Mouse (Mus musculus): ENCODE measurements around the gene 4930402H24Rik.

The 4930402H24Rik gene

GRCm38 (mm10) chr2:130728906-130729585 lies 177.2 kb downstream of the 4930402H24Rik start:
- no peak for DNase-seq

GRCm38 (mm10) chr2:130727752-130728151 lies 178.5 kb downstream of the 4930402H24Rik start:
- no peak for DNase-seq

GRCm38 (mm10) chr2:130724369-130724768 lies 181.8 kb downstream of the 4930402H24Rik start:
- DNase-seq = no peak

GRCm38 (mm10) chr2:130717951-130718350 lies 188.3 kb downstream of the 4930402H24Rik start:
- DNase-seq = no peak

DNA sequence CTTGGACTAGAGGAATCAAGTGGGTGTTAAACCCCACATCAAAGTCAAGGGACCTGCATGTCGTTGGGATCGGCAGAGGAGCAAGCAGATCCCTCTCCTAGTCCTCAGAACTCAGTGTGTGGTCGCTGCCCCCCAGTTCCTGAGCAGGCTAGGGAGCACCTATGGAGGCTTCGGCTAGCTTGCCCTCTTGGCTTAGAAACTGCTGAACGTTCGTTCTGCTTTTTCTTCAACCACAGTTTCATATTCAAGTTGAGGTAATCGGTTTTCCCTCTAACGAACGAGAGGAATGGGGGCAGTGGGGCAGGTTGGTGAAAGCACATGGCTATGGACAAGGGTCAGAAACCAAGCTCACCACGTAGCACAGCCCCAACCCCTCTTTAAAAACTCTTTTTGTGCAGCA lies 199.1 kb downstream of the 4930402H24Rik start:
- no peak for DNase-seq

DNA sequence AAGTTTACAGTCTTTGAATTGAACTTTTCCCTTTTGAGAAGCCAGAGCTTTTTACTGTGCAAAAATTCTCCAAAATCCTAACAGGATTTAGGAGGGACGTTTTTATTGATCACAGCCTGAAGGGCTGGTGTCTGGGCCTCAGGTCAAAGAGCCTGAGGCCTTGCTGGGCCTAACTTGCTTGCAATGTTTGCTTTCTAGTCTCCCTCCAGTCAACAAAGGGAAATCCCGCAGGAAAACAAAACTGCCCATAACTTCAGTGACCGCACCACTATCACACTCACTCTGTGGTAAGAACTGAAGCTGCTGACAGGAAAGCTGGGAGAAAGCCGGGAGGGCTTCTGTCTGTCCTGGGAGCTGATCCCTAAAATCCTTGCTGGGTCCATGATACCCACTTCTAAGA lies 199.6 kb downstream of the 4930402H24Rik start:
- DNase-seq = no peak

- DNase-seq = no peak
Observed at GRCm38 (mm10) chr2:130705178-130705577, 201.0 kb downstream of the 4930402H24Rik start.

GRCm38 (mm10) chr2:130704040-130705001 lies 201.9 kb downstream of the 4930402H24Rik start:
- DNase-seq = no peak

DNA sequence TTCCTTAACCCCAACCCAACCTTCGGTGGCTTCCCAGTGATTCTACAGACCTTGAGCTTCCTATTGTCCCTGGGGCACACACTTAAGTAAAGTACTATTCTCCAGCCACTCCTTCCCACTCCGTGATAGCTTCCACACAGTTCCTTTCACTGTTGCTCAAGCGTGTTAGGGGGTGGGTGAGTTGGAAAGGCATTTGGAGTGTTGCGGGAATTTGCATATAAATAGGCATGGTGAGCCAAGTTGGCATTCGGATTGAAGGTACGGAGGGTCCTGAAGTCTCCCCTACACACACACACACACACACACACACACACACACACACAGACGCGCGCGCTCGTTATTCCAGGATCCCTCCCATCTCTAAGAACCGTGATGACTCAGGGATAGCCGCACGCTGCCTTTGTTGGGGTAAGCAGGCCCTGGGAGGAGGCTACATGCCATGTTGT lies 208.4 kb downstream of the 4930402H24Rik start:
- DNase-seq = peak; percentile 44

DNA sequence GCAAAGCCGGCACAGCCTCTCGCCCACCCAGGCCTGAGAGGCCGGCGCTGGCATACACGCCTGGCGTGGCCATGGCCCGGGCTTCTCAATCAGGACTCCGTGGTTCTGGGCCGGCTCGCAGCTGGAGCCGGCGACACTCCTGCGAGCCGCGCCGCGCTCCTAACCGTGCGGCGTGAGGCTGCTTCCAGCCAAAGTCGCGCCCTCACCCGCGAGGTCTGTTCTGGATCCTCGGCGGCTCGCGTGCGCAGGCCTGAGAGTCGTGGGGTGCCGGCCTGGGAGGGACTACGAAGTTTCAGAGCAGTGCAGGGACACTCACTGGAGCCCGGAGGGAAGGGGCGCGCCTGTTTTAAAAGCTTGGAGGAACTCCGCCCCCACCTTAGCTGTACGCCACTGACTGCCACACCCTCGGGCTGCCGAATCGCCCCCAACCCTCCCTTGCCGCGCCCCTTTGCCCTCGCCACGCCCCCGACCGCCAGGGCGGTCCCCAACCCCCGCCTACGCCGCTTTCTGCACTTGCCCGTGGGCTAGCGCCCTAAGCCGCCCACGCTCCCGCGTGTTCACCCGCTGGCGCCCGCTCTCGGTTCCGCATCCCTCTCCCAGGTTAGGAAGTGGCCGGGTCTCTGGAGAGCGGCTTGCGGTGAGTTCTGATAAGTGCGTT lies 208.9 kb downstream of the 4930402H24Rik start, which contains the start of gene Slc4a11:
Slc4a11 (minus strand) TSS at position 367 of the 658 bp plus-strand sequence.
- DNase-seq = no peak

GRCm38 (mm10) chr2:130696700-130697152 lies 209.5 kb downstream of the 4930402H24Rik start:
- DNase-seq = peak; percentile 24

DNA sequence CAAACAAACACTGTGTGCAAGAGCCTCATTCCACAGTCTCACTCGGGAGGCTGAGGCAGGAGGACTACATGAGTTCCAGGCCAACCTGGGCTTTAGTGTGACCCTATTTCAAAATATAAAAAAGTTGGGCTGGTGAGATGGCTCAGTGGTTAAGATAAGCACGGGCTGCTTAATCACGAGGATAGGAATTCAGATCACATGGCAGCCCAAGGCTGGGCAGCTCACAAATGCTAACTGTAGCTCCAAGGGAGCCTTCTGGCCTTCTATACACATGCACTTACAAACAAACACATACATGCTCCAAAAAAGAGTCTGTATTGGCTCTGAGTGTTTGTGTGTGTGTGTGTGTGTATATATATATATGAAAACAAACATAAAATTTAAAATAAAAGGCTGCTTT lies 212.6 kb downstream of the 4930402H24Rik start:
- DNase-seq = no peak

DNA sequence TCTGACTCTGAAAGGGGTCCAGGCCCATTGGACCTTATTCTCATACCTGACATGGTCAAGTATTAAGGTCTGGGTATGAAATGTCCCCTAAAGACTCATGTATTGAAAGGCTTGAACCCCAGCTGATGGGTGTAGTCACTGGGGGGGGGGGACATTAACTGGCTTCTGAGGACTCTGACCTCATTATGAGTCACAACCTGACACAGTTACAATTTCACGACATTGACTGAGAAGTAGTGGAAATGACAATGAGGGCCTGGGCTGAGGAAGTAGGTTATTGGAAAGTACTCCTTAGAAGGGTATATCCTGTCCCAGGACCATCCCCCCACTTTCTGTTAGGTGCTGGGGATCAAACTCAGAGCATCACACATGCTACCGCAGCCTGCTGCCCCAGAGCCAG lies 217.2 kb downstream of the 4930402H24Rik start:
- DNase-seq = no peak

- DNase-seq = no peak
Observed at GRCm38 (mm10) chr2:130685426-130685825, 220.8 kb downstream of the 4930402H24Rik start.

- no peak for DNase-seq
Observed at GRCm38 (mm10) chr2:130681531-130681930, 224.7 kb downstream of the 4930402H24Rik start.

DNA sequence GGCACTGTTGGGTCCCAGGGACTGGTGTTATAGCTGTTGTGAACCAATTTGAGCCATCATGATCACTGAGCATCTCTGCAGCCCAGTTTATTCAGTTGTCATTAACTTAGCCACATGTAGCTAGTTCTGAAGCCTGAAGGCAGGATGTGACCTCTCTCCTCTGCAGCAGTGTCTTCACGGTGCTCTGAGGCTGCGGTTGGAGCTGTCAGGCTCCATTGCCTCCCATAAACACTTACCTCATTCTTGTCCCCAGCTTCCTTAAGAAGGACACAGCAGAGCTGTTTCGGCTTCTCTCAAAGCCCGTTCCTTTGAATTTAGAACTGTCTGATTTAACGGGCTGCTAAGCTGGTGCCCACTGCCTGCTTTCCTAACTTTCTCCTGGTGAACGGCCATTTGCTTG lies 226.3 kb downstream of the 4930402H24Rik start:
- DNase-seq = no peak

DNA sequence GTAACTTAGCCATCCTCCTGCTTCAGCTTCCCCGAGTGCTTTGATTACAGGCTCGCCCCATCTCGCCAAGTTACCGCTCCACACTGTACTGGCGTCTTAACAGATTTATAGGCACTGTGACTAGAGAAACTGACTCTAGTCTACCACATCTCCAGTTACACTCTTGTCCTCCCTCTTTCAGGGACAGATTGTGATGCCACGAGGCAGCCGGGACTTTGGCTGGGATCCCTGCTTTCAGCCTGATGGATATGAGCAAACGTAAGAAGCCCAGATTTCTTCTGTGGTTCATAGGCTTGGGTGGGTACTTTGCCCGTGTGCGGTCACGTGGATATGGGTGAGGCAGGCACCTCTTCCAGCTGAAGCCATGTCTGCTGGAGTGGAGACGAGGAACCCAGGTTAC lies 227.1 kb downstream of the 4930402H24Rik start:
- DNase-seq = no peak

- no peak for DNase-seq
Observed at GRCm38 (mm10) chr2:130677211-130677610, 229.0 kb downstream of the 4930402H24Rik start.

DNA sequence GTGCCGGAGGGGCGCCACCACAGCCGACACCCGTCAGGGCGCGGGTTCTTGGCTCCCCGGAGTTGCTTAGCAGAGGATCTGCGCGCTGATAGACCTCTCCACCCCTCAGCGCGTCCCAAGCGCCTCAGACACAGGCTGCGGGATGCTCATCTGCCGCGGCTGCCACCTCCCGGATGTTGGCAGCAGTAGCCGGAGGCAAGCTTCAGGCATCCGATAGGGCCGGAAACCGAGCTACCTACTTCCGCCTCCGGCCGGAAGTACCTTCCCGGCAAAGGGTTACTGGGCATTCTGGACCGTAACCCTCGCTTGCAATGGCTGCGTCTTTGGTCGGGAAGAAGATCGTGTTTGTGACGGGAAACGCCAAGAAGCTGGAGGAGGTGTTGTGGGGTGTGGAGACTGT lies 238.6 kb downstream of the 4930402H24Rik start, which contains the start of gene Itpa:
Itpa (plus strand) TSS at position 52 of the 400 bp plus-strand sequence.
- DNase-seq = peak; percentile 92

- DNase-seq = peak; percentile 97
Observed at GRCm38 (mm10) chr2:130664102-130664701, 242.0 kb downstream of the 4930402H24Rik start, which contains the start of gene Ddrgk1. TSS of gene Ddrgk1 (minus strand) at chr2:130664659.

DNA sequence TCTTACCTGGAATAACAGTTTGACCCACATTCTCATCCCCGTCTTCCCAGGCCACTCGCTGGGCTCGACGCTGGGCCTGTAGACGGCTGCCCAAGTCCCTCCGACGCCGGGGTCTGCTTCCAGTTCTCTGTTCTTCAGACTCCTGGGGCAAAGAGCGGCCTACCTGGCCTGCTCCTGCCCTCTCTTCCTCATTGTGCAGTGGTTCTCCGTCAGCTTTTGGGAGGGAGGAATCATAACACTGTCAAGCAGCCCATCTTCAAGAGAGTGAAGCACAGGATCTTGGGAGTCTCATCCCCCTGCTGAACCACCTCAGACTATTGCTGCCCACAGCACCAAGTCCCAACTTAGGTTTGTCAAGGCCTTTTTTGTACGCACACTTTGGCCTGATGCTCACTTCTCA lies 242.9 kb downstream of the 4930402H24Rik start:
- DNase-seq = no peak

- DNase-seq = peak; percentile 61
Observed at GRCm38 (mm10) chr2:130658530-130658929, 247.7 kb downstream of the 4930402H24Rik start.
